Mouse (Mus musculus) midbrain, embryonic 16.5 days (tissue): Measurements from ENCODE around the gene Mmp15. TPM values are rescaled to one million over a fixed set of nuclear protein-coding genes. Genes with fewer than 3 reads are reported as not detected.
A peak's percentile ranks its signal among the peaks of the same experiment; 100 is the strongest.

ENCODE experiments used
- ATAC-seq: fragments of 200-750 bp; cut with Nextera tagmentation; 2 replicates; pipeline ENCODE4 v1.8.0; 2017; ENCODE audit warnings: moderate TSS enrichment
- H3K27ac ChIP-seq: fragments of 300-500 bp; sonication (generic); 2 replicates; pipeline ENCODE4 v1.5.1; 2014; ENCODE audit warnings: mild to moderate bottlenecking, low read length, mixed read lengths
- H3K27me3 ChIP-seq: fragments of 300-500 bp; sonication (generic); 2 replicates; pipeline ENCODE4 v1.6.1; 2014; ENCODE audit warnings: low read depth, low read length, mixed read lengths; ENCODE audit not compliant: control insufficient read depth, insufficient read depth
- H3K36me3 ChIP-seq: fragments of 300-500 bp; sonication (generic); 2 replicates; pipeline ENCODE4 v1.6.1; 2014; ENCODE audit warnings: mild to moderate bottlenecking, low read length, moderate library complexity, mixed read lengths; ENCODE audit not compliant: control insufficient read depth, insufficient read depth
- H3K4me1 ChIP-seq: fragments of 300-500 bp; sonication (generic); 2 replicates; pipeline ENCODE4 v1.6.1; 2014; ENCODE audit warnings: mild to moderate bottlenecking, low read length, mixed read lengths; ENCODE audit not compliant: control insufficient read depth, insufficient read depth
- H3K4me2 ChIP-seq: fragments of 300-500 bp; sonication (generic); 2 replicates; pipeline ENCODE4 v1.6.1; 2014; ENCODE audit warnings: mild to moderate bottlenecking, low read length, mixed read lengths
- H3K4me3 ChIP-seq: fragments of 300-500 bp; sonication (generic); 2 replicates; pipeline ENCODE4 v1.5.1; 2014; ENCODE audit warnings: low read depth, mild to moderate bottlenecking, low read length, moderate library complexity, mixed read lengths
- H3K9ac ChIP-seq: fragments of 300-500 bp; sonication (generic); 2 replicates; pipeline ENCODE4 v1.6.1; 2014; ENCODE audit warnings: low read depth, low read length, mixed read lengths
- H3K9me3 ChIP-seq: fragments of 300-500 bp; sonication (generic); replicated peaks from 2 replicates; pipeline ENCODE4 v1.6.1; 2014; ENCODE audit warnings: mild to moderate bottlenecking, low read length, mixed read lengths; ENCODE audit not compliant: control insufficient read depth, poor library complexity, severe bottlenecking
- WGBS: fragments of 180-500 bp; shearing (Covaris S2); extraction: QIAGEN DNeasy Blood & Tissue Kit; methylation state at CpG from one replicate; pipeline ENCODE4 v1.1.7; 2014; 5-methylcytosine and 5-hydroxymethylcytosine counted together
- polyA plus RNA-seq: library from polyadenylated mRNA; unstranded; fragments of >200 nt; fragmentation: Nextera tagmentation; extraction: Ambion mirVana; gene quantifications from 2 replicates; pipeline ENCODE4 v1.2.1, GENCODE M21; 2015

Gene Mmp15
- polyA plus RNA-seq, 1 experiment from 2014 or later = 14.1 TPM

- Histone ChIP-seq H3K27me3 (no peaks in the 10 kb centered on the region), H3K4me1 (peaks cover 28% of the 10 kb centered on the region), H3K4me3 (peak overlapping the region; percentile 92), H3K36me3 (no peaks in the 10 kb centered on the region), H3K27ac (no peak overlapping the region), H3K9me3 (no peaks in the 10 kb centered on the region), H3K9ac (peak overlapping the region; percentile 20; the same call in 1 of the 2 replicates), H3K4me2 (peak overlapping the region; percentile 70)
- 2% methylated on average over 15 of the region's 15 CpGs for WGBS
- 0 out of 2 replicates have a peak, but pooled peaks have one; percentile 26 for ATAC-seq
These were observed 607 bp upstream of the Mmp15 start for GRCm38 (mm10) chr8:95351461-95351860.

DNA sequence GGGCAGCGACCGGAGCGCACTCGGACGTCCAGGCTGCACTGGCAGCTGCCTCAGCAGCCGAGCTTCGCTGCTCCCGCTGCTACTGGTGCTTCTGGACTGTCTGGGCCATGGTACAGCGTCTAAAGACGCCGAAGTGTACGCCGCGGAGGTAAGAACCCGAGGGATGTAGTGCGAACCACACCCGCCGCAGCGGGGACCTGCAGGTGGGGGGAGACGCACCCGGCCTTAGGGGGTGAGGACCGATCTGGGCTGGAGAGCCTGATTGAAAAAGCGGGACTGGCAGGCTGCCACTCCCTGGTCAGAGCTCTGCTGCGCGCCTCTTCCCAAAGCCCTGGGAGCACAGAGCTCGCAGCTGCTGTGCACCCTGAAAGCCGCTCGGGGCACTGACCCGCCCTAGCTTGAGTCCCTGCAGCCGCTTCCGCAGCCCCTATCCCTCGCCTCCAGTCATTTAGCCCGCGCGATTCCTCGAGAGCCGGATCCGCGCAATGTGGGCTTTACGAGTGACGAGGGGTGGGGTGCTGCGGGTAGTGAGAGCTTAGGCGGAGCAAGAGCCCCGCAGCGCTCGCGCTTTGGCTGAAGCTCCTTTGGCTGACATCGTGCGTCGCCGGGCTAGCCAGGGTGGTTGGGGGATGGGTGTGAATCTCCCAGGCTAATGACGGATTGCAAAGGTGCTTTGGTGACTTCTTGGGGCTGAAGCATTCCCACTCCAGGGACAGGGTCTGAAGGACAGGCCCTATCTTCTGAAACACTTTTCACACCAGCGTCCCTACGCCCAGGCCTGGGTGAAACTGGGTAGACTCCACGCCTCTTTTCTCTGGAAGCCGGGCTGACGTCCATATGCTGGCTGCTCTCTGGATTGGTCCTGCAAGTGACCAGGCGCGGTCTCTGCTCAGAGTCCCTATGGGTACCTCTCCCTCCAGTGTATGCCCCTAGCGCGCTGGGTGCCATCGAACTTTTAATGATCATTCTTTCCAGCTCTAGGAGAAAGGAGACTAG lies 1.1 kb downstream of the Mmp15 start:
- peak; percentile 55 for ATAC-seq
- Histone ChIP-seq H3K9me3 (no peaks in the 10 kb centered on the region), H3K4me3 (peak overlapping the region; percentile 92), H3K27me3 (no peaks in the 10 kb centered on the region), H3K9ac (peak overlapping the region; percentile 87), H3K4me2 (peak overlapping the region; percentile 70), H3K4me1 (peaks cover 28% of the 10 kb centered on the region), H3K27ac (peak overlapping the region; percentile 86), H3K36me3 (no peaks in the 10 kb centered on the region)
- WGBS = under 1% methylated on average over 62 of the region's 62 CpGs

GRCm38 (mm10) chr8:95354606-95355005 lies 2.5 kb downstream of the Mmp15 start:
- H3K27me3 ChIP-seq = no peaks in the 10 kb centered on the region
- no peaks in the 10 kb centered on the region for H3K9me3 ChIP-seq
- no peak overlapping the region for H3K9ac ChIP-seq
- no peaks in the 10 kb centered on the region for H3K36me3 ChIP-seq
- no peak overlapping the region for H3K4me3 ChIP-seq
- no peak overlapping the region for H3K27ac ChIP-seq
- 76% methylated on average over 2 of the region's 2 CpGs for WGBS
- H3K4me2 ChIP-seq = no peak overlapping the region
- no peak for ATAC-seq
- H3K4me1 ChIP-seq = peaks cover 30% of the 10 kb centered on the region

DNA sequence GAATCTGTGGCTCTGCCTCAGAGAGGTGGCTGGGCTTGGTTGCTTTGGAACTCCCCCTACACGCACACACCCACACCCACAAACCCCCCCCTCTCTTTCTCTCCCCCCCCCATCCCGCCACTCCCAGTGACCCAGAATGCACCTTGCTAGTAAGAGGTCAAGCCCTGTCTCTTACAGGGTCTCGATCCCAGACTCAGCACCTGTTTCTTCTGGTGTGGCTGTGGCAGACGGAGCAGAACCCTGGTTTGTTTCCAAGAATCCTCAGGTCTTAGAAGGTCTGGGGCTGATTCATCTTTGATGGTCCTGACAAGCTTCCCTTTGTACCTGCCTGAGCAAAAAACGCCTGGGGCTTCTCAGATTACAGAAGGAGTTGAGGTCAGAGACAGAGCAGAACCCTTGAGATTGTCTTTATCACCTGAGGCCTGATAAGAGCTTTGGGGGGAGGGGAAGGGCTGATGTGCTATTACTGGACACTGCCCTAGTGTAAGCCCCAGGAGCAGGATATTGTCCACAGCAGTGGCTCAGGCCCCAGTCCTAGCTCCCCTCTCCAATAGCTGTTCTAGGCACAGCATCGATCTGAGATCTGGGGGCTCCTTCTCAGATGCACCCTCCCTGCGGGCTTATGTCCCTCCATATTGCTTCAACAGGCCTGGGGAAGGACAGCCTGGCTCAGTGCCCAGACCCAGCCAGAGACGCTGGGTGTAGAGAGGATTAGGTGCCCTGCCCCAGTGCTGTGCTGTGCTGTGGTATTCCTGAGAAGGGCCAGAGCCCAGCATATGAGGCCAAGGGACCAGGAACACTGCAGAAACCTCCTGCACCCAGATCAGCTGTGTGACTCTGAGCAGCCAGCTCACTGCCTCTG lies 6.7 kb downstream of the Mmp15 start:
- H3K9me3 ChIP-seq = no peaks in the 10 kb centered on the region
- no peak overlapping the region for H3K4me2 ChIP-seq
- H3K4me1 ChIP-seq = peaks cover 31% of the 10 kb centered on the region
- ATAC-seq = 0 out of 2 replicates have a peak, but pooled peaks have one; percentile 7
- no peak overlapping the region for H3K4me3 ChIP-seq
- no peak overlapping the region for H3K27ac ChIP-seq
- no peaks in the 10 kb centered on the region for H3K36me3 ChIP-seq
- H3K9ac ChIP-seq = 0 out of 2 replicates have a peak overlapping the region, but pooled peaks have one; percentile 37
- 65% methylated on average over 8 of the region's 8 CpGs for WGBS
- H3K27me3 ChIP-seq = no peaks in the 10 kb centered on the region

GRCm38 (mm10) chr8:95360181-95361015 lies 8.3 kb downstream of the Mmp15 start:
- H3K4me2 ChIP-seq = no peak overlapping the region
- no peaks in the 10 kb centered on the region for H3K36me3 ChIP-seq
- H3K27me3 ChIP-seq = no peaks in the 10 kb centered on the region
- peak overlapping the region; percentile 36; the same call in 1 of the 2 replicates for H3K9ac ChIP-seq
- no peaks in the 10 kb centered on the region for H3K9me3 ChIP-seq
- ATAC-seq = peak; percentile 40
- H3K4me1 ChIP-seq = peaks cover 25% of the 10 kb centered on the region
- no peak overlapping the region for H3K4me3 ChIP-seq
- H3K27ac ChIP-seq = 0 out of 2 replicates have a peak overlapping the region, but pooled peaks have one; percentile 7
- 40% methylated on average over 7 of the region's 7 CpGs for WGBS

DNA sequence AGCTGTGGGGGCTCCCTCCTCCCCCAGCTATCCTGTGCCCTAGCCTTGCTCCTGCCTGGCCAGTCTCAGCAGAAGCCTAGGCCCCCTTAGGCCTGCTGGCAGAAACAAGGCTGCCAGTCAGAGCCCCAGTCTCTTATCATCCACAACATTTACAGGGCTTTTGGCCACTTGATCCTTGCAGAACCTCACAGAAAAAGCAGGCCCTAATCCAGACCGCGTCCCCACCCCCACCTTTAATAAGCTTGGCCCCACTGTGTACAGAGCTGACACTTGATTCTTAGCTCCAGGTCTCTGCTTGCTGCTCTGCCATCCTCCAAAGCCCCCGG lies 8.9 kb downstream of the Mmp15 start:
- WGBS = 70% methylated on average over 3 of the region's 3 CpGs
- H3K4me3 ChIP-seq = no peak overlapping the region
- no peak overlapping the region for H3K27ac ChIP-seq
- H3K4me1 ChIP-seq = peaks cover 25% of the 10 kb centered on the region
- H3K36me3 ChIP-seq = no peaks in the 10 kb centered on the region
- no peaks in the 10 kb centered on the region for H3K27me3 ChIP-seq
- no peak for ATAC-seq
- H3K9me3 ChIP-seq = no peaks in the 10 kb centered on the region
- H3K4me2 ChIP-seq = no peak overlapping the region
- no peak overlapping the region for H3K9ac ChIP-seq

DNA sequence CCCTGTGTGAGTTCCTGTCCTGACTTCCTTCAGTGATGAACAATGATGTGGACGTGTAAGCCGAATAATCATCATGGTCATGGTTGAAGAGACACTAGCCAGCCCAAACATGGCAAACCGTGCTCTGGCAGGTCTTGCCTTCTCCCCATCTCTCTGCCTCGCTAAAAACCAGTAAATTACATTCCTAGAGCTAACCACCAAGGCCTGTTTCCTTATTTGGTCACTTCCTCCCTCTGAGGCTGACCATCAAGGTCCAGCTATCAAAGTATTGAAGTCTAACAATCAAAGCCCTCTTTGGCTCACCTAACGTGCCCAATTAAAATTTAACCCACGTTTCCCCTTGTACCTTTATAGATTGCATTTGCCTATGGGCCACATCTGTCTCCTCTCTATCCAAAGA lies 10.2 kb downstream of the Mmp15 start:
- Histone ChIP-seq H3K36me3 (no peaks in the 10 kb centered on the region), H3K27ac (no peak overlapping the region), H3K4me2 (no peak overlapping the region), H3K4me1 (peaks cover 25% of the 10 kb centered on the region), H3K27me3 (no peaks in the 10 kb centered on the region), H3K4me3 (no peak overlapping the region), H3K9me3 (no peaks in the 10 kb centered on the region), H3K9ac (no peak overlapping the region)
- 76% methylated on average over 6 of the region's 6 CpGs for WGBS
- ATAC-seq = no peak

DNA sequence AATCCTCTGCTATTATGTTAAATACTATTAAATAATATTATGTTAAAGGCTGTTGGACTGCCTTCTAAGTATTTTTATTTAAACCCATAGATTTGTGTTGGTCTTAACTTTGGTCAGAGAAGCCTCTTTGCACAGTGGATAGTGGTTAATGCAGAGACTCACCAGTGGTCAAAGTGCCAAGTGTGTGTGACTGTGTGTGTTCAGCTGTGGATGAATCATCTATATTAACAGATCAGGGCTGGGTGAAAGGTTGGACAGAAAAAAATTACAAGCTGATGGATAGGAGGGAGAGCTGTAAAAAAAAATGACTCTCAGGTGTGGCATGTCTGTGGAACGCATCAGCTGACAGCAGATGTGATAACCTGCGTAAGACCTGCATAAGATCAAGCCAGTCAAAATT lies 11.8 kb downstream of the Mmp15 start:
- H3K9ac ChIP-seq = no peak overlapping the region
- H3K36me3 ChIP-seq = peaks cover 10% of the 10 kb centered on the region
- no peaks in the 10 kb centered on the region for H3K27me3 ChIP-seq
- no peak for ATAC-seq
- H3K4me1 ChIP-seq = peaks cover 21% of the 10 kb centered on the region
- no peak overlapping the region for H3K27ac ChIP-seq
- H3K4me2 ChIP-seq = no peak overlapping the region
- H3K9me3 ChIP-seq = no peaks in the 10 kb centered on the region
- no peak overlapping the region for H3K4me3 ChIP-seq
- 98% methylated on average over 2 of the region's 2 CpGs for whole genome bisulfite sequencing
